In genomic region chr11:69695361-69696181, GRCm38 (mm10) we compare ENCODE assay signal across 8 mouse cellular contexts. TPM values are rescaled to one million over a fixed set of nuclear protein-coding genes. Genes with fewer than 3 reads are reported as not detected.
A peak's percentile ranks its signal among the peaks of the same experiment; 100 is the strongest.
DNase-seq lines count a peak whose midpoint lies in the region; ATAC-seq and TF ChIP-seq lines count a peak whose summit lies in the region.

Gene Tnfsf12, minus strand, starts transcription at chr11:69695849.
Gene Tnfsfm13, minus strand, starts transcription at chr11:69696098.

- no peaks in the 10 kb centered on the region for H3K27me3 ChIP-seq in heart, embryonic 15.5 days
- H3K27me3 ChIP-seq in kidney, postnatal 0 days (ENCODE audit: insufficient read depth, low read length) = no peaks in the 10 kb centered on the region

- DNase-seq in Muller cell, postnatal 12 days (ENCODE audit: inconsistent ontology term) = peak; percentile 76
- DNase-seq in adrenal gland, postnatal 4 days (ENCODE audit: low spot score in 2 of 2) = peak; percentile 46 to 62
- peak; percentile 88 for DNase-seq in kidney, postnatal 0 days (ENCODE audit: low spot score)
- peak; percentile 83 for DNase-seq in lung, postnatal 14 days
- no peak for DNase-seq in thymus, postnatal 14 days

- H3K9ac ChIP-seq in heart, embryonic 15.5 days = peak within 1 kb of the TSS; percentile 69
- H3K9ac ChIP-seq in kidney, postnatal 0 days (ENCODE audit: low read depth, low read length) = peak within 1 kb of the TSS; percentile 88

- peak; percentile 76 for TF ChIP-seq POLR2A in embryonic fibroblast, embryonic 13.5 days (IDR thresholded peaks at IDR 0.05; ENCODE audit: low read depth, low read length)
- TF ChIP-seq POLR2A in olfactory bulb, adult 2 months (IDR thresholded peaks at IDR 0.05; ENCODE audit: insufficient read depth, low read depth, low read length) = no peak

- H3K4me1 ChIP-seq in embryonic fibroblast, embryonic 13.5 days (ENCODE audit: control insufficient read depth, insufficient read depth, low read length) = no peaks in the 10 kb centered on the region
- H3K4me1 ChIP-seq in heart, embryonic 15.5 days (replicated peaks) = peaks cover 19% of the 10 kb centered on the region
- peaks cover 14% of the 10 kb centered on the region for H3K4me1 ChIP-seq in kidney, postnatal 0 days (replicated peaks; ENCODE audit: insufficient read depth, low read length)
- H3K4me1 ChIP-seq in olfactory bulb, adult 2 months (ENCODE audit: control insufficient read depth, insufficient read depth, low read length) = peaks cover 15% of the 10 kb centered on the region

- no peaks in the 10 kb centered on the region for H3K9me3 ChIP-seq in heart, embryonic 15.5 days (replicated peaks)
- no peaks in the 10 kb centered on the region for H3K9me3 ChIP-seq in kidney, postnatal 0 days (replicated peaks; ENCODE audit: low read length)

- no peak for TF ChIP-seq CTCF in embryonic fibroblast, embryonic 13.5 days (IDR thresholded peaks at IDR 0.05; ENCODE audit: borderline replicate concordance, insufficient read depth, low read length)
- peak; percentile 36; the same call in 1 of the 2 replicates for TF ChIP-seq CTCF in kidney, postnatal 0 days (IDR thresholded peaks at IDR 0.05; ENCODE audit: low read depth)
- TF ChIP-seq CTCF in olfactory bulb, adult 2 months (IDR thresholded peaks at IDR 0.05; ENCODE audit: insufficient read depth, low read depth, low read length) = no peak

- H3K4me3 ChIP-seq in embryonic fibroblast, embryonic 13.5 days (ENCODE audit: insufficient read depth, low read length) = peak within 1 kb of the TSS; percentile 50
- peak within 1 kb of the TSS; percentile 59 for H3K4me3 ChIP-seq in heart, embryonic 15.5 days
- H3K4me3 ChIP-seq in kidney, postnatal 0 days (replicated peaks; ENCODE audit: low read depth, low read length) = peak within 1 kb of the TSS; percentile 63
- peak within 1 kb of the TSS; percentile 34 for H3K4me3 ChIP-seq in olfactory bulb, adult 2 months (ENCODE audit: insufficient read depth, low read depth, low read length)

- WGBS in heart, embryonic 15.5 days = 2% methylated on average over 41 of the region's 41 CpGs
- WGBS in kidney, postnatal 0 days = 2% methylated on average over 40 of the region's 41 CpGs
- WGBS in olfactory bulb, adult 2 months = 5% methylated on average over 40 of the region's 41 CpGs

- ATAC-seq in heart, embryonic 15.5 days (replicated peaks; ENCODE audit: insufficient number of reproducible peaks, insufficient read depth, low FRiP score, low read depth) = peak; percentile 78
- ATAC-seq in kidney, postnatal 0 days (replicated peaks; ENCODE audit: low FRiP score, low read depth) = peak; percentile 69

- H3K27ac ChIP-seq in embryonic fibroblast, embryonic 13.5 days (ENCODE audit: insufficient read depth, low read length) = peak within 1 kb of the TSS; percentile 64
- H3K27ac ChIP-seq in heart, embryonic 15.5 days = peak within 1 kb of the TSS; percentile 73
- H3K27ac ChIP-seq in kidney, postnatal 0 days = peak within 1 kb of the TSS; percentile 88
- H3K27ac ChIP-seq in olfactory bulb, adult 2 months (ENCODE audit: insufficient read depth, low read depth, low read length) = no peak within 1 kb of the TSS; the same call in 1 of the 2 replicates

- peak within 1 kb of the TSS; percentile 90 for H3K4me2 ChIP-seq in heart, embryonic 15.5 days
- peak within 1 kb of the TSS; percentile 88 for H3K4me2 ChIP-seq in kidney, postnatal 0 days (ENCODE audit: low read length)

- no peaks in the 10 kb centered on the region for H3K36me3 ChIP-seq in heart, embryonic 15.5 days
- no peaks in the 10 kb centered on the region for H3K36me3 ChIP-seq in kidney, postnatal 0 days (ENCODE audit: insufficient read depth, low read length)

RNA-seq across cellular contexts. Expression of gene Tnfsf12, which starts in this region (rescaled TPM):
- total RNA-seq in adrenal gland, postnatal 4 days (2021) = 10 to 100 TPM; 23.0 to 23.1 TPM
- polyA plus RNA-seq in embryonic fibroblast, embryonic 13.5 days (2011; ENCODE audit: insufficient read length, low read depth, missing spikeins) = 20.0 and 25.5 TPM in 2 replicates
- polyA plus RNA-seq in heart, embryonic 15.5 days (2015; fragmentation: Nextera tagmentation; extraction: Ambion mirVana) = 7.3 and 8.9 TPM in 2 replicates
- polyA plus RNA-seq in kidney, postnatal 0 days (2015; fragmentation: Nextera tagmentation; extraction: Ambion mirVana) = 14.1 and 15.8 TPM in 2 replicates
- polyA plus RNA-seq in olfactory bulb, adult 2 months (2012; ENCODE audit: insufficient read depth, insufficient read length, low replicate concordance, missing spikeins) = not detected in 2 replicates

RNA-seq across cellular contexts. Expression of gene Tnfsfm13, which starts in this region (rescaled TPM):
- total RNA-seq in adrenal gland, postnatal 4 days (2021) = 1 to 10 TPM; 3.1 to 4.6 TPM
- polyA plus RNA-seq in embryonic fibroblast, embryonic 13.5 days (2011; ENCODE audit: insufficient read length, low read depth, missing spikeins) = 3.0 and 4.4 TPM in 2 replicates
- 2.9 and 4.2 TPM in 2 replicates for polyA plus RNA-seq in heart, embryonic 15.5 days (2015; fragmentation: Nextera tagmentation; extraction: Ambion mirVana)
- 8.0 and 8.4 TPM in 2 replicates for polyA plus RNA-seq in kidney, postnatal 0 days (2015; fragmentation: Nextera tagmentation; extraction: Ambion mirVana)
- polyA plus RNA-seq in olfactory bulb, adult 2 months (2012; ENCODE audit: insufficient read depth, insufficient read length, low replicate concordance, missing spikeins) = not detected in 2 replicates
